Mouse (Mus musculus) stomach, postnatal 0 days (tissue): ENCODE data around the gene Bcap31. TPM values are rescaled to one million over a fixed set of nuclear protein-coding genes. Genes with fewer than 3 reads are reported as not detected.

Source experiments
- ATAC-seq: fragments of 200-750 bp; cut with Nextera tagmentation; 2 replicates; pipeline ENCODE4 v1.8.0; 2017; ENCODE audit not compliant: low FRiP score, low TSS enrichment
- DNase-seq: peaks from one replicate; pipeline ENCODE4 v3.0.0-alpha.2; 2016; ENCODE audit warnings: low spot score
- H3K27ac ChIP-seq: fragments of 300-500 bp; sonication (generic); replicated peaks from 2 replicates; pipeline ENCODE4 v1.5.1; 2014; ENCODE audit warnings: mild to moderate bottlenecking, control low read depth
- H3K27me3 ChIP-seq: fragments of 300-500 bp; sonication (generic); 2 replicates; pipeline ENCODE4 v1.6.1; 2014; ENCODE audit warnings: low read length; ENCODE audit not compliant: control insufficient read depth, insufficient read depth
- H3K36me3 ChIP-seq: fragments of 300-500 bp; sonication (generic); 2 replicates; pipeline ENCODE4 v1.6.1; 2014; ENCODE audit warnings: low read length, mixed read lengths; ENCODE audit not compliant: control insufficient read depth, insufficient read depth
- H3K4me1 ChIP-seq: fragments of 300-500 bp; sonication (generic); replicated peaks from 2 replicates; pipeline ENCODE4 v1.6.1; 2014; ENCODE audit warnings: antibody characterized with exemption; ENCODE audit not compliant: control insufficient read depth, insufficient read depth
- H3K4me2 ChIP-seq: fragments of 300-500 bp; sonication (generic); replicated peaks from 2 replicates; pipeline ENCODE4 v1.6.1; 2014; ENCODE audit warnings: low read depth, mild to moderate bottlenecking, control low read depth, moderate library complexity
- H3K4me3 ChIP-seq: fragments of 300-500 bp; sonication (generic); 2 replicates; pipeline ENCODE4 v1.5.1; 2014; ENCODE audit warnings: low read depth, low read length, control low read depth
- H3K9ac ChIP-seq: fragments of 300-500 bp; sonication (generic); 2 replicates; pipeline ENCODE4 v1.6.1; 2014; ENCODE audit warnings: mild to moderate bottlenecking, low read length, control low read depth, mixed read lengths
- H3K9me3 ChIP-seq: fragments of 300-500 bp; sonication (generic); 2 replicates; pipeline ENCODE4 v1.6.1; 2016; ENCODE audit warnings: low read length; ENCODE audit not compliant: control insufficient read depth
- CTCF ChIP-seq: IDR thresholded peaks from 2 replicates; pipeline ENCODE4 v1.5.1; 2016; ENCODE audit warnings: antibody characterized with exemption, low read depth, mild to moderate bottlenecking, moderate library complexity
- EP300 ChIP-seq: optimal IDR thresholded peaks from 2 replicates; pipeline ENCODE3; 2016; ENCODE audit warnings: antibody characterized with exemption
- WGBS: fragments of 180-500 bp; shearing (Covaris S2); extraction: QIAGEN DNeasy Blood & Tissue Kit; methylation state at CpG from one replicate; pipeline ENCODE4 v1.1.7; 2014; 5-methylcytosine and 5-hydroxymethylcytosine counted together
- polyA plus RNA-seq: library from polyadenylated mRNA; unstranded; fragments of >200 nt; fragmentation: Nextera tagmentation; extraction: Ambion mirVana; gene quantifications from 2 replicates; pipeline ENCODE4 v1.2.1, GENCODE M21; 2015

Bcap31 gene
- polyA plus RNA-seq, 1 experiment from 2014 or later: 283 TPM

DNA sequence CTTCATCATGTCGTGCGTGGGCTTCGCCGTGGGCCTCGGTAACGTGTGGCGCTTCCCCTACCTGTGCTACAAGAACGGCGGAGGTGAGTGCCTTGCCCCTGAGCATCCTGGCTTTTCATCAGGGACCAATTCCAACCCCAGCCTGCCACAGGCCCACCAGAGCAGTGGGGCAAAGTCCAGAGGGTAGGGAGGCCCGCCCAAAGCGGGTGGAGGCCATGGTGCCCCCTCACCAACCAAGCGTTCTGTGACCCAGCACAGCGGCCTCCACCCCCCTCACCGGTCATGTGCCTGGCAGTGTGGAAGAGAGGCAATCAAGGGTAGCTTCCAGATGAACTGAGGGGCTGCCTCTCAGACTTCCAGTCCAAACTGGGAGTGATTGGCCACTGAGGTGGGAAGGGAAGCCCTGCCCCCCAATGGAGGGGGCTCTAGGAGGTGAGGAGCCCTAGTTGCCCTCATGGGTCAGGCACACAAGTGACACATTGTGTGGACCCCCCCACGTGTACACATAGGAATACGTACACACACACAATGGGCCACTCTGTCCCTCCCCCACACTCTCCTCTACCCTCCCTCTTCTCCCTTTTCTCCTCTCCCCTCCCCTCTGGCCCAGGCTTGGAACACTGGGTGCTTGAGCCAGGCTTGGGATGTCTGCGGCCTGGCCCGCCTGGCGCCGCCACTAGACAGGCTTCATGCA, 41.9 kb downstream of the Bcap31 start:
- peak overlapping the region; percentile 78 for H3K27ac ChIP-seq
- no peaks in the 10 kb centered on the region for H3K9me3 ChIP-seq
- peak overlapping the region; percentile 54 for H3K4me3 ChIP-seq
- H3K36me3 ChIP-seq: no peaks in the 10 kb centered on the region
- DNase-seq (no peak), ATAC-seq (peak; percentile 16; the same call in 1 of the 2 replicates)
- H3K27me3 ChIP-seq: no peaks in the 10 kb centered on the region
- H3K4me2 ChIP-seq: peak overlapping the region; percentile 66
- no peak for TF ChIP-seq EP300
- no peaks in the 10 kb centered on the region for H3K4me1 ChIP-seq
- peak overlapping the region; percentile 75 for H3K9ac ChIP-seq
- 16% methylated on average over 19 of the region's 20 CpGs for WGBS

DNA sequence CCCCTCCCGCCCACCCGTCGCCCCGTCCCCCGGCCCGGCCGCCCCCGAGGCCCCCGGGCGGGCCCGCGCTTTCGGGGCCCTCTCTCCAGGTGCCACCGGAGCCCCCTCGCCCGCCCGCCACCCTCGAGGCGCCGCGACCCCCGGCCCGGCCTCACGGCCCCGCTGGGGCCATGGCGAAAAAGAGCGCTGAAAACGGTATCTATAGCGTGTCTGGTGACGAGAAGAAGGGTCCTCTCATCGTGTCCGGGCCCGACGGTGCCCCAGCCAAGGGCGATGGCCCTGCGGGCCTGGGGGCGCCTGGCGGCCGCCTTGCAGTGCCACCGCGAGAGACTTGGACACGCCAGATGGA, 42.4 kb downstream of the Bcap31 start:
- ATAC-seq: 0 out of 2 replicates have a peak, but pooled peaks have one; percentile 13

DNA sequence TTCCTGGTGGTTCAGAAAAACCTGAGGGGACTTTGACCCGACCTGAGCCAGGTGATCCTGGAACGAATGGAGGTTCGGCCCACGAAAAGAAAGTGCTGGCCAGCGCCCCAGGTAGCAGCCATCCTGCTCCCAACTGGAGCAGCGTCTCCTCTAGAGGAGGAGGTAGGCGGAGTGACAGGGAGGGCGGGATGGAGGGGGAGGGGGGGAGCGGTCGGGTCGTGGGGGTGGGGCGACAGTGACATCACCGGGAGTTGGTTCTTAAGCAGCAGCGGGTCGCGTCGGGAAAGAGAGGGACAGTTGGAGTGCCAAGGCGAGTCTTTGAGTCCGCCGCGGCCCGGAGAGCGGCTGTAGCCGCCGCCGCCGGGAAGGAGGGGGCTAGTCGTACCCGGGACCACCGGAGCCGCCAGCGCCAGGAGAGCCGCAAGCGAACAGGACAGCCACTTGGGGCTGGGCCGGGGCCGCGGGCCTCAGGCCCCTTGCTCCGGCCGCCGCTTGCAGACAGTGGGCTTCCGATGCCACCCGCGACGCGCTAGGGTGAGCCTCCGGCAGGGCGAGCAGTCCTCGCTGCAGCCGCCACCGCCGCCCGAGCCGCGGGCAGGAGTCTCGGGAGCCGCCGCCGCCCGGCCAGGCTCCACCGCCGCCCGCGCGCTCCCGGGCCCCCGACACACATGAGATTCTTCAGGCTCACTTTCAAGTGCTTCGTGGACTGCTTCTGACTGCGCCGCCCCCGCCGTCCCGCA, 42.9 kb downstream of the Bcap31 start, which contains the start of gene Slc6a8:
Slc6a8 (plus strand) TSS at position 272 of the 740 bp plus-strand sequence.
- 19% methylated on average over 43 of the region's 72 CpGs for WGBS
- H3K4me1 ChIP-seq: no peaks in the 10 kb centered on the region
- peak within 1 kb of the TSS; percentile 75 for H3K9ac ChIP-seq
- peak within 1 kb of the TSS; percentile 78 for H3K27ac ChIP-seq
- no peaks in the 10 kb centered on the region for H3K36me3 ChIP-seq
- H3K4me3 ChIP-seq: peak within 1 kb of the TSS; percentile 54
- no peak for TF ChIP-seq EP300
- no peak for TF ChIP-seq CTCF
- ATAC-seq: peak; percentile 72
- peak within 1 kb of the TSS; percentile 66 for H3K4me2 ChIP-seq
- DNase-seq: peak; percentile 79
- no peaks in the 10 kb centered on the region for H3K9me3 ChIP-seq
- H3K27me3 ChIP-seq: no peaks in the 10 kb centered on the region

More for the DNA sequence above, 42.4 kb downstream of the Bcap31 start:
- Histone ChIP-seq H3K4me3 (peak overlapping the region; percentile 54), H3K27me3 (no peaks in the 10 kb centered on the region), H3K36me3 (no peaks in the 10 kb centered on the region), H3K9me3 (no peaks in the 10 kb centered on the region), H3K27ac (peak overlapping the region; percentile 78; the same call in 1 of the 2 replicates), H3K4me2 (peak overlapping the region; percentile 66), H3K9ac (peak overlapping the region; percentile 75), H3K4me1 (no peaks in the 10 kb centered on the region)
- no peak for DNase-seq
- WGBS: 12% methylated on average over 21 of the region's 42 CpGs
- TF ChIP-seq EP300: no peak
- no peak for TF ChIP-seq CTCF

DNA sequence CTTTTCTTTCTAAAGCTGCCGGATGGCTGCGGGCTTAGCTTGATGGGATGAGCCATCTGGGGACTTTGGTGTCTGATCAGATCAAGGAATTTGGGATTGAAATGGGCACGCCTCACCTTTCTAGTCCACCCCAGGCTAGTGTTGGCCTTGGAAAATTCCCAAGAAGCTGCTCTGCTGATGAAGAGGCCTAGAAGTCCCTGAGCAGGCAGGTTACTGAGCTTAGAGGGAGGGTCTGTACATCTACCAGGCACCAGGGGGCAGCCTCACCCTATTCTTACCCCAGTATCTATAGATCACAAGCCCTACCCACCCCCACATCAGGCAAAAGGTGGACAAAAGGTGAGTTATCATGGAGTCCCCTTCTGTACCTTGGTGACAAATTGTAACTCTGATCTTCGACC, 43.9 kb downstream of the Bcap31 start:
- no peak overlapping the region for H3K4me2 ChIP-seq
- no peak overlapping the region for H3K9ac ChIP-seq
- ATAC-seq (peak; percentile 67), DNase-seq (peak; percentile 61)
- H3K9me3 ChIP-seq: no peaks in the 10 kb centered on the region
- no peak for TF ChIP-seq EP300
- peak; percentile 73 for TF ChIP-seq CTCF
- no peak overlapping the region for H3K27ac ChIP-seq
- WGBS: 61% methylated on average over 4 of the region's 4 CpGs
- H3K4me3 ChIP-seq: no peak overlapping the region
- H3K4me1 ChIP-seq: no peaks in the 10 kb centered on the region
- no peaks in the 10 kb centered on the region for H3K27me3 ChIP-seq
- no peaks in the 10 kb centered on the region for H3K36me3 ChIP-seq

DNA sequence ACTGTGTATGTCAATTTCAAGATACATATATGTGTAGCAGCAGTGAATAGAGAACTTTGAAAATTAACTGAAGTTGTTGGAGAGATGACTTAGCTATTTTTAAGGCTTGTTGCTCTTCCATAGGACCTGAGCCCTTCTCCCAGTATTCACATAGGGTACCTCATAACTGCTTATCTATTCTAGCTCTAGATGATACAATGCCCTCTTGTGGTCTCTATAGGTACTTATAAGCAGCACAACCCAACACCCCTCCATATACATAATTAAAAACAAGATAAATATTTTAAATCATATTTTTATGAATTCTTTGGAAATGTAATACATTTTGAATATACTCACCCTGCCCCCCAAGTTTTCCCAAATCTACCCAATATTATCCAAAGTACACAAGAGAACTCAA, 52.8 kb downstream of the Bcap31 start:
- no peaks in the 10 kb centered on the region for H3K9me3 ChIP-seq
- no peaks in the 10 kb centered on the region for H3K4me1 ChIP-seq
- DNase-seq (no peak), ATAC-seq (no peak)
- no peak overlapping the region for H3K4me2 ChIP-seq
- H3K9ac ChIP-seq: no peak overlapping the region
- TF ChIP-seq CTCF: peak; percentile 56
- TF ChIP-seq EP300: no peak
- no peaks in the 10 kb centered on the region for H3K27me3 ChIP-seq
- H3K27ac ChIP-seq: no peak overlapping the region
- no peak overlapping the region for H3K4me3 ChIP-seq
- no peaks in the 10 kb centered on the region for H3K36me3 ChIP-seq

DNA sequence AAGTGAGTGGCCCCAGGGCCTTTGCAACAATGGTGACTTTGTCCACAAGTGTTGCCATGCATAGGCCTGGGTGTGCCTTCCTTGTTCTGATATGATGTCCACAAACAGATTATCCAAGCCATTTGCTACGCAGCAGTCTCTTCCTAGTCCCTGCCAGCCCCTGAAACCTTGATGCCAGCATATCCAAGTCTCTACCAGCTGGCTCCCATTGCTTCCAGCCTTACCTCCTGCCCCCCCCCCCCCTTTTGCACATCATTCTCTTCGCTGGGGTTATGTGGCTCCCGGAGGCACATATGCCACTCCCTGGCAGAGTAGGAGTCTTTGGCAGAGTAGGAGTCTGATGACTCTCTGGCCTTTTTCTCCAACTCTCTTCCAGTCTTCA, 55.7 kb downstream of the Bcap31 start:
- Histone ChIP-seq H3K27ac (0 out of 2 replicates have a peak overlapping the region, but pooled peaks have one; percentile 24), H3K9me3 (no peaks in the 10 kb centered on the region), H3K4me2 (peak overlapping the region; percentile 63), H3K27me3 (no peaks in the 10 kb centered on the region), H3K36me3 (no peaks in the 10 kb centered on the region), H3K4me3 (peak overlapping the region; percentile 40), H3K4me1 (no peaks in the 10 kb centered on the region), H3K9ac (peak overlapping the region; percentile 63; the same call in 1 of the 2 replicates)
- peak; percentile 11; the same call in 1 of the 2 replicates for ATAC-seq
- no peak for DNase-seq
- WGBS: 54% methylated on average over 3 of the region's 3 CpGs
- no peak for TF ChIP-seq CTCF
- TF ChIP-seq EP300: no peak
